Mouse (Mus musculus) forebrain, embryonic 10.5 days (tissue): ENCODE measurements around the gene Gnai2. TPM values are rescaled to one million over a fixed set of nuclear protein-coding genes. Genes with fewer than 3 reads are reported as not detected.

Experiments
- DNase-seq: peaks from one replicate; pipeline ENCODE4 v3.0.0-alpha.2; 2017; ENCODE audit warnings: low spot score; ENCODE audit errors: extremely low spot score
- H3K27ac ChIP-seq: fragments of 300-500 bp; sonication (generic); 2 replicates; pipeline ENCODE4 v1.5.1; 2016; ENCODE audit warnings: mild to moderate bottlenecking
- H3K27me3 ChIP-seq: fragments of 300-500 bp; sonication (generic); 2 replicates; pipeline ENCODE4 v1.6.1; 2016; ENCODE audit warnings: mild to moderate bottlenecking; ENCODE audit not compliant: poor library complexity, severe bottlenecking
- H3K36me3 ChIP-seq: fragments of 300-500 bp; sonication (generic); replicated peaks from 2 replicates; pipeline ENCODE4 v1.6.1; 2016; ENCODE audit warnings: mild to moderate bottlenecking, moderate library complexity
- H3K4me1 ChIP-seq: fragments of 300-500 bp; sonication (generic); 2 replicates; pipeline ENCODE4 v1.6.1; 2016
- H3K4me3 ChIP-seq: fragments of 300-500 bp; sonication (generic); 2 replicates; pipeline ENCODE4 v1.5.1; 2016; ENCODE audit warnings: mild to moderate bottlenecking, moderate library complexity
- H3K9me3 ChIP-seq: fragments of 300-500 bp; sonication (generic); 2 replicates; pipeline ENCODE4 v1.6.1; 2016; ENCODE audit warnings: mild to moderate bottlenecking, moderate library complexity
- WGBS: fragments of 180-500 bp; shearing (Covaris S2); methylation state at CpG from one replicate; pipeline ENCODE4 v1.1.7; 2016; 5-methylcytosine and 5-hydroxymethylcytosine counted together
- polyA plus RNA-seq: library from polyadenylated mRNA; unstranded; fragments of >200 nt; fragmentation: Nextera tagmentation; extraction: Ambion mirVana; gene quantifications from 2 replicates; pipeline ENCODE4 v1.2.1, GENCODE M21; 2016

Gnai2 gene
- polyA plus RNA-seq, 1 experiment from 2014 or later: 533 TPM

DNA sequence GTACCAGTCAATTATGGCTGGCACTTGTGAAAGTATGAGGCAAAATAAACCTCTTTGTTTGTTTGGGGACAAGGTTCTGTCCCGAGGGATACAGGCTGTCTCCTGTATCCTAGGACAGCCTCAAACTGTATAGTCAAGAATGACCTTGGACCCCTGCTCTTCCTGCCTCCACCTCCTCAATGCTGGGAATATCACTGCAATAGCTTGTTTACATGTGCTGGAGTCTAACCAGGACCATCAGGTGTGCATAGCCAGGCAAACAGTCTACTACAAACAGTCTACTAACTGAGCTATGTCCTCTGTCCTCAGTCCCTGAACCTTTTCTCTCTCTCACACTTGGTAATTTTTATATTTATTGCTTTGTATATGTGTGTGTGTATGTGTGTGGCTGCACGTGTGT lies 18.3 kb upstream of the Gnai2 start:
- no peak for DNase-seq
- Histone ChIP-seq H3K27me3 (no peaks in the 10 kb centered on the region), H3K36me3 (0 out of 2 replicates have a peak, but pooled peaks cover 5% of the 10 kb centered on the region), H3K4me3 (no peak overlapping the region), H3K27ac (no peak overlapping the region), H3K9me3 (no peaks in the 10 kb centered on the region), H3K4me1 (peaks cover 33% of the 10 kb centered on the region)
- WGBS: 89% methylated on average over 2 of the region's 2 CpGs

DNA sequence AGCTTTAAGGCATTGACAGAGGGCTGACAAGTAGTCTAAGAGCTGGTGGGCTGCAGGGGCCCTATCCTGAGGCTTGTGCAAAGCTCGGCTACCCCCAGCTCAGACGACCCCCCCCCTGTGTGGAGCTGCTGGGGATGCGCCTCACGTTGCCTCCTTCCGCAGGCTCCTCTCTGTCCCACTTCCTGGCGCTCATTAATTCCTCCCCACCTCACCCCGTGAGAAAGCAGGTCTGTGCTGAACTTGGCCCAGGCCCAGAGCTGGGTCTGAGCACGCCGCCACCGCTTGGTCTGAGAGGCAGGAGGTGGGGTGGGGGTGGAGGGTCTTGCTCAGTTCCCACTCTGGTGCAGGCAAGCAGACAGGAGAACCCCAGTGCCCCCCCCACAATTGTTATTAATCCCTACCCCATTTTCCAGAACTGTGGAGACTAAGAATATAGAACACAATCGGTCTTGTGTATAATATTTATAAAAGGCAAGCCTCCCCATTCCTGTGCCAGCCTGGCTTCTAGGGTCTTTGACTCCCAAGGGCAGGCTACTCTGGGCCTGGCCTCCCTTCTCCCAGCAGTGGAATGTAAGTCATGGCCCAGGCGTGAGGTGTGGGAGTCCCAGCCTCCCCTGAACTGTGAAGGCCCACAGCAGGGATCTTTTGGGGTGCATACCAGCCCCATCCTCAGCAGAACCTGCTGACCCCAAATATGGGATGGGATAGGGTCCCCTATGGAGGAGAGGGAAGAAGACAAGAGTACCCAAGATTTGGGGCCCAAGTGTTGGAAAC lies 15.7 kb upstream of the Gnai2 start:
- Histone ChIP-seq H3K36me3 (0 out of 2 replicates have a peak, but pooled peaks cover 5% of the 10 kb centered on the region), H3K27ac (peak overlapping the region; percentile 6; the same call in 1 of the 2 replicates), H3K27me3 (no peaks in the 10 kb centered on the region), H3K4me1 (peaks cover 33% of the 10 kb centered on the region), H3K4me3 (no peak overlapping the region), H3K9me3 (no peaks in the 10 kb centered on the region)
- 58% methylated on average over 12 of the region's 12 CpGs for WGBS
- no peak for DNase-seq

DNA sequence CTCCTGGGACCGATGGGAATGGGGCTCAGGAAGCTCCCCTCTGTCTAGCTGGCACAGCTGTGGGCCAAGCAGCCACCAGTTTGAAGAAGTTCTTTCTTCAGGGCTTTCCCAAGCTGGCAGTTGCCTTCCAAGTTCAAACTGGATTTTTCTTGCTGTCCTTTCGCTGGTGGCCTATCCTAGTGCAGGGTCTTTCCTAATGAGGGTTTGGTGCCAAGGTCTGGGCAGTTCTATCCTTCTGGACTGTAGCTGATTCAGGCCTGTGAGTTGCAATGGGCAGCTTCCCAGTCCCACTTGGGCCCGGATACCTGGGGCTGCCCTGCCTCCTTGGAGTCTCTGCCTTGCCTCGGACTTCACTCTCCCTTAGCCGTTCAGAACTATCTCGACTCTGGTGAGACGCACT lies 15.1 kb upstream of the Gnai2 start:
- Histone ChIP-seq H3K27ac (peak overlapping the region; percentile 6; the same call in 1 of the 2 replicates), H3K36me3 (0 out of 2 replicates have a peak, but pooled peaks cover 2% of the 10 kb centered on the region), H3K4me1 (peaks cover 40% of the 10 kb centered on the region), H3K27me3 (peaks cover 2% of the 10 kb centered on the region), H3K4me3 (no peak overlapping the region), H3K9me3 (no peaks in the 10 kb centered on the region)
- WGBS: 78% methylated on average over 7 of the region's 7 CpGs
- DNase-seq: no peak

DNA sequence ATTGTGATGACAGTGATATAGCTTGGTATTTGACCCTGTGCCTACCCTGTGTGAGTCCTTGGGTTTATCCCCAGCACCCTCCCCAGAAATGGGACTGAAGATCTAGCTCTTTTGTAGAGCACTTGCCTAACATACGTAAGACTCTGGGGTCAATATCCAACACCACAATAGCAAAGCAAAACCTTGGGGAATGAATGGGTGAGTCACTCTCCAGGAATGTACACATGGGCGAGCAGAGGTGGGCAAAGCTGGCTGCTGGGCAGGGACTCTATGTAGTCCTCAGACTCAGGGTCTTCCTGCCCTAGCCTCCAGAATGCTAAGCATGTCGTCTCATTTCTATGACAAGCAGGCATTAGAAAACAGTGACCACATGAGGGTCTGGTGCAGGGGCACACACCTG lies 13.6 kb upstream of the Gnai2 start:
- H3K36me3 ChIP-seq: no peaks in the 10 kb centered on the region
- H3K27ac ChIP-seq: no peak overlapping the region
- peaks cover 54% of the 10 kb centered on the region for H3K4me1 ChIP-seq
- H3K27me3 ChIP-seq: peaks cover 7% of the 10 kb centered on the region
- no peak for DNase-seq
- no peaks in the 10 kb centered on the region for H3K9me3 ChIP-seq
- 81% methylated on average over 3 of the region's 3 CpGs for WGBS
- no peak overlapping the region for H3K4me3 ChIP-seq

DNA sequence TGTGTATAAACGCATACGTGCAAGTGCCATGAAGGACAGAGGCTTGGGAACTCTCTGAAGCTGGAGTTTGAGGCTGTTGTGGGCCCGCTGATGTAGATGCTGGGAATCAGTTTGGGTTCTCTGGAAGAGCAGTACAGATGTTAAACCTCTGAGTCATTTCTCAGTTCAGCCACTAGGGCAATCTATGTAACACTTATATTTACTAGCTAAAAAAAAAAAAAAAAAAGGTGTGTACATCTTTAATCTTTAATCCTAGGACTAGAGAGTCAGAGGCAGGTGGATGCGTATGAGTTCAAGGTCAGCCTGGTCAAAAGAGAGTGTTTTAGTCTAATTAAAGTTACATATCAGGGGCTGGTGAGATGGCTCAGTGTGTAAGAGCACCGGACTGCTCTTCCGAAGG lies 11.8 kb upstream of the Gnai2 start:
- Histone ChIP-seq H3K4me1 (peaks cover 58% of the 10 kb centered on the region), H3K36me3 (no peaks in the 10 kb centered on the region), H3K4me3 (no peak overlapping the region), H3K9me3 (no peaks in the 10 kb centered on the region), H3K27me3 (peaks cover 7% of the 10 kb centered on the region), H3K27ac (no peak overlapping the region)
- no peak for DNase-seq
- 82% methylated on average over 6 of the region's 6 CpGs for WGBS

DNA sequence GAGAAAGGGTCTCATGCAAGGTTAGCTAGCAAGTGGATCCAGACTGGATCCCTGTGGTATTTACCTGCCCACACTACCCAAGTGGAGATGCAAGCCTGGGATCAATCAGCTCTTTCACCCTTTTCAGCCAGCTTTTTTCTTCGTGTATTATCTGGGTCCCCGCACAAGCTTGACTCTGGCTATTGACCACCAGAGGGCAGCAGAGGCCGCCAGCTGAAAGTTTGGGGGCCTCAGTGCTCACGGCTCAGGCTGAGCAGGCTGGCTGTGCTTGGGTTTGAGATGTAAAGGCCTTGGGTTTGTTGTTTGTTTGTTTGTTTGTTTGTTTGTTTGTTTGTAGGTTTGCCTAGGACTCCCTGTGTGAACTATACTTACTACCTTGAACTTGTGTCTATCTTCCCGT lies 10.4 kb upstream of the Gnai2 start:
- no peaks in the 10 kb centered on the region for H3K9me3 ChIP-seq
- H3K27me3 ChIP-seq: peaks cover 7% of the 10 kb centered on the region
- DNase-seq: peak; percentile 86
- 0 out of 2 replicates have a peak overlapping the region, but pooled peaks have one; percentile 6 for H3K4me3 ChIP-seq
- no peaks in the 10 kb centered on the region for H3K36me3 ChIP-seq
- peaks cover 58% of the 10 kb centered on the region for H3K4me1 ChIP-seq
- peak overlapping the region; percentile 89 for H3K27ac ChIP-seq
- WGBS: 9% methylated on average over 5 of the region's 5 CpGs

DNA sequence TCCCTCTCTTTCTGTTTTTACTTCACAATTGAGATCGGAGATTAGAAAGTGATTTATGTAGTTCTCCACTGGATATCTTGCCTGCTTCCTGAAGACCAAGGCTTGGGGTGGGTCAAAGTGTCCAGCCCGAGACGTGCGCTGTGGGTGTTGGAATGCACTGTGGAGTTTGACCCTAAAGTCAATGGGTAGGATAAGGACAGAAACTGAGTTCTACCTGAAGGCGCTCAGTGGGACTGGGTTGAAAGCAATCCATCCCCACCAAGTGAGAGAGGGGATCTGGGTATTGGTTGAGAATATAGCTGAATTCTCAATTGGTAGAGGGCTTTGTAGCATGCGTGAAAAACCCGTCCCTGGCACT lies 10.0 kb upstream of the Gnai2 start:
- DNase-seq: no peak
- H3K27me3 ChIP-seq: peaks cover 7% of the 10 kb centered on the region
- peak overlapping the region; percentile 89 for H3K27ac ChIP-seq
- H3K4me1 ChIP-seq: peaks cover 58% of the 10 kb centered on the region
- H3K36me3 ChIP-seq: no peaks in the 10 kb centered on the region
- no peak overlapping the region for H3K4me3 ChIP-seq
- WGBS: 63% methylated on average over 7 of the region's 7 CpGs
- no peaks in the 10 kb centered on the region for H3K9me3 ChIP-seq

DNA sequence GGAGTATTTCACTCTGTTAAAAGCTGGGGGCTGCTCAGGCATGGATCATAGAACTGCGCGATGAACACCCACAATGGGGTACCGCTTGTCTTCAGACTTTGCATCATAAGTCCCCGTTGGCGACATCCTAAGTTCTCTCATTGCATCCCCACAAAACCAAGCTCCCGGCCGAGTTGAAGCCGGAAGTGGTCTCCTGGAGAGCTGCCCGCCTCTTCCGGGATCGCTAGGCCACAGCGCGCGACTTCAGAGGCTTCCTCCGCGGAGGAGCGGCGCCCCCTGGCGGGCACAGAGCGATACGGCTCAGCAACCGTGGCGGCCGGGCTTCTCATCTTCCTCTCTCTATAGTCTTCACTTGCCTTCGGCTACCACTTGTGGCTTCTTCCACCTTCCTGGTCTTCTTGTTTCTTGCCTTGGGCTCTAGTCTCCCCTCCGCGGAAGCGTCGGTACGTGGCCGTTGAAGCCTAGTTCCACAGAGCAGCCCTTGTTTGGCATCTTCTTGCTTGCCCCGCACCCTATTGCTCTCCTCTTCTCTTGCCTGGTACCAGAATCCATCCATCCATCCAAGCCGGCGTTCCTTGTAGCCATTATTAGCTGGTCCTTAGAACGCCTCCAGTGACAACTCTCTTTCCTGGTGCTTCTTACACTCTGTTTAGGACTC lies 9.5 kb upstream of the Gnai2 start:
- WGBS: 6% methylated on average over 35 of the region's 35 CpGs
- Histone ChIP-seq H3K4me3 (peak overlapping the region; percentile 48), H3K27ac (peak overlapping the region; percentile 89), H3K27me3 (peaks cover 7% of the 10 kb centered on the region), H3K9me3 (no peaks in the 10 kb centered on the region), H3K4me1 (peaks cover 58% of the 10 kb centered on the region), H3K36me3 (no peaks in the 10 kb centered on the region)
- DNase-seq: peak; percentile 91

DNA sequence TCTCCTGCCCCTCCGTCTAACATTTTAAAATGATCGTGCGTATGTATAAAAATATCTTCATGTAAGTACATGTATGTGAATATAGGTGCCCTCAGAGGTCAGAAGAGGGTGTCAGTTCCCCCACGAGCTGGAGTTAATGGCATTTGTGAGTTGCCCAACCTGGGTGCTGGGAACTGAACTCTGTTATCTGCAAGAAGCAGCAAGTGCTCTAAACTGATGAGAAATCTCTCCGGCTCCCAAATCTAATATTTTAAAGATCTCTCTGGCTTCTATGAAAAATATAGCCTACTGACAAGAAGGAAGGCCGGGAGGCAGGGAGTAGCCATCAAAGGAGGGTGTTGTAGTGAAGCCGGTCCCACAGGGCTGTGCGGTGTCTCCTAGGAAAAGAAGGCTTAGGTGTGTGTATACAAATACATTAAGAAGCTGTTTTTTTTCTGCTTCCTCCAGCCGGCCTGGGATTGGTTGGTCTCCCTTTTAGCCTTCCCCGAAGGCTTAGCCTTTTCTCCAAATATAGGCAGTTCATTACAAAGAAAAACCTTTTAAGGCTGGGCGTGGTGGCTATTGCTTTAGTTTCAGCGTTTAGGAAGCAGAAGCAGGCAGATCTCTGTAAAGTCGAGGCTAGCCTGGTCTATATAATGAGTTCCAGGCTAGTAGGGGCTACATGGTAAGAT lies 8.5 kb upstream of the Gnai2 start:
- Histone ChIP-seq H3K27ac (peak overlapping the region; percentile 89), H3K4me1 (peaks cover 63% of the 10 kb centered on the region)
- DNase-seq: no peak

DNA sequence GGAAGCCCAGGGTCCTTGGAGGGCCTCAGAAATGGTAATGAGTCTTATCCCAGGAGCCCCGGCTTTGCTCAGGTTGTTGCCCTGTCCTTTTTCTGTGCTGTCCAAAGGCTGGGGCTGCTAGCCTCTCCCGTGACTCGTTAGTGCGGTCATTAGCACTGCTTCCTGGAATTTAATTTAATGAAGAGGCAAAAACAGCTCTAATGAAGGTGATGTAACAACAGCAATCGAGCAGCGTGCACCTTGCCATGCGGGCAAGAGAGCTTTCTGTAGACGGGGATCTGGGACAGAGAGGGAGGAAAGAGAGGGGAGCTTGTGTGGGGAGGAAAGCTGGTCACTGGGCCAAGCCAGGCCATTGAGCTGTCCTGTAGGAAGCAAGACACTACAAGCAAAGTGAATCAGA lies 6.5 kb upstream of the Gnai2 start:
- Histone ChIP-seq H3K4me3 (no peak overlapping the region), H3K27ac (peak overlapping the region; percentile 81), H3K4me1 (peaks cover 78% of the 10 kb centered on the region)

More for the DNA sequence above, 8.5 kb upstream of the Gnai2 start:
- Histone ChIP-seq H3K36me3 (no peaks in the 10 kb centered on the region), H3K27me3 (peaks cover 7% of the 10 kb centered on the region), H3K4me3 (peak overlapping the region; percentile 48; the same call in 1 of the 2 replicates), H3K9me3 (no peaks in the 10 kb centered on the region)
- whole genome bisulfite sequencing: 93% methylated on average over 13 of the region's 13 CpGs

DNA sequence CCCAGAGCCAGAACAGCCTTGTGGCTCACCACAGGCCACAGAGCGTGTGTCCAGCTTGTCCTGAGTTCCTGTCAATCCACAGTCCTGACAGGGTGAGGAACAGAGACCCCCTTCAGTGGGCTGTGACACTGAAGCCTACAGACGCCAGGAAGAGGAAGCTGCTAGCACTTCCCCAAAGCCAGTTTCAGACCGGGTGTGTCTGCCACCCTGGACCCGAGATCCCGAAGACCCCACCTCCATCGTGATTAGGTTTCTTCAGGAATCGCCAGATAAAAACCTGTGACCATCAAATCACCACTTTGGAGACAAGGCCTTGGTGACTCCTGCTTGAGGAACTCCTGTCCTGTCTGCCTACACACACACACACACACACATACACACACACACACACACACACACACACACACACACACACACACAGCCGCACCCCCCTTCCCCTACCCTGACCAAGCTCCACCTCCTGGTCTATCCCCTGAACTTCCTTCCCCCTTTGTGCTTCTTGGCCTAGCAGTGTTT lies 5.1 kb upstream of the Gnai2 start:
- H3K9me3 ChIP-seq: no peaks in the 10 kb centered on the region
- WGBS: 45% methylated on average over 8 of the region's 8 CpGs
- peaks cover 6% of the 10 kb centered on the region for H3K27me3 ChIP-seq
- H3K4me3 ChIP-seq: 0 out of 2 replicates have a peak overlapping the region, but pooled peaks have one; percentile 6
- H3K4me1 ChIP-seq: peaks cover 81% of the 10 kb centered on the region
- H3K36me3 ChIP-seq: no peaks in the 10 kb centered on the region
- no peak for DNase-seq
- peak overlapping the region; percentile 81 for H3K27ac ChIP-seq

More for the DNA sequence above, 6.5 kb upstream of the Gnai2 start:
- Histone ChIP-seq H3K9me3 (no peaks in the 10 kb centered on the region), H3K27me3 (peaks cover 7% of the 10 kb centered on the region), H3K36me3 (no peaks in the 10 kb centered on the region)
- no peak for DNase-seq
- 34% methylated on average over 8 of the region's 8 CpGs for WGBS

DNA sequence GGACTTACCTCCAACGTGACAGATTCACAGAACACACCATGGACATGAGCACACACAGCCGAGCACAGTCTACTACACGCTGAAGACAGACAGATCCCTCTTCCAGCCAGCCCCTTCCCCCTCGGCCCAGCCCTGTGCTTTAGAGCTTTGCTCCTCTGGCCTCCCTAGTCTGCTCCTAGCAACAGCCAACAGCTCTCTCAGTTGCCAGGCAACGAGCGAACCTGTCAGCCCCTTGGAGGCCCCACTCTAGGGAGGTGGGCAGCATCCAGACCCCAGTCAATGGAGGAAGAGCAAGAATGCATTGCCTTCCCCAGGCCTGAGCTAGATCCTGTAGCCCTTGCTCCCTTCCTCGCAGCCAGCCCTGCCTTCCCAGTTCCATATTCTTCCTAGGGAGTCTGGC lies 1.9 kb upstream of the Gnai2 start:
- H3K4me1 ChIP-seq: peaks cover 91% of the 10 kb centered on the region
- peak overlapping the region; percentile 97 for H3K27ac ChIP-seq
- 24% methylated on average over 7 of the region's 7 CpGs for WGBS
- no peaks in the 10 kb centered on the region for H3K9me3 ChIP-seq
- H3K4me3 ChIP-seq: peak overlapping the region; percentile 39
- no peaks in the 10 kb centered on the region for H3K27me3 ChIP-seq
- peak; percentile 81 for DNase-seq
- H3K36me3 ChIP-seq: peaks cover 17% of the 10 kb centered on the region
